In the genomic region with DNA sequence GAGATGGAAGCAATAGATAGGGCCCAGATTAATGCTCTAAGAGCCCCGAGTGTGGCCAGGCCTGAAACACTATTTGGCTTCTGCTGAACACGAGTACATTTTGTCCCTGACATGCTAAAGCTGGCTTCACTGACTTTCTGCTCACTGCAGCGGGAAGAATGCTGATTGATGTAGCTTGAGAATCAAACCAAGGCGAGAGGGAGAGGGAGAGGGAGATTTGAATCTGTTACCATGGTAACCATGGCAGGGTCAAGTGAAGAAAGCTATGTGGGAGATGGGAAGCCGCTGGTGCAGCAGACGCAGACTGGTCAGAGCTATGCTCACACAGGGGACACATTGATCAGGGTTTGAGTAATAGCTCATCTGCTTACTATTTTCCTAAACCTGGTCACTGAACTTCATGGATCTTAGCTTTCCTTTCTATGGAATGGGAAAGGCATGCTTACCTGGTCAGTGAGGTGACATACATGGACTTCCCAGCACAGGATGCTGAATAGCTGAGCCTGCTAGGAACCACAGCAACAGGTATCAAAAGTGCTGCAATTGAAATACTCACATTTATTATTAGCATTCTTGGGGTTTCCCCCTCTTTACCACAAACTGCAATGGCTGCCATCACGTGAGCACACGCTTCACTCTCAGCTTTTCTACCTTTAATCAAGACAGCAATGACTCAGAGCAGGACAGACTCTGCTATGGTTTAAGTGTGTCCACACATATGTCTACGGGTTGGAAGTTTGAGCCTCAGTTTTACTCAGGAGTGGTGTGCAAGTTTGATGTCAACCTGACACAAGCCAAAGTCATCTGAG, we compare ENCODE assay signal across 10 mouse cellular contexts. TPM values are rescaled to one million over a fixed set of nuclear protein-coding genes. Genes with fewer than 3 reads are reported as not detected.
A peak's percentile ranks its signal among the peaks of the same experiment; 100 is the strongest.
DNase-seq lines count a peak whose midpoint lies in the region; ATAC-seq and TF ChIP-seq lines count a peak whose summit lies in the region.
"Had no signal": no experiment of that assay in that cellular context is flagged by ENCODE, and none has a peak within 500 bp of the region (broad histone marks: within the 10 kb centered on the region; RNA-seq: fewer than 3 reads in every experiment).

No protein-coding gene starts in this region.

- H3K4me2 ChIP-seq in embryonic facial prominence, embryonic 11.5 days (ENCODE audit: low read depth, low read length): no peak overlapping the region
- no peak overlapping the region for H3K4me2 ChIP-seq in kidney, postnatal 0 days (ENCODE audit: low read length)
- H3K4me2 ChIP-seq in neural tube, embryonic 14.5 days (ENCODE audit: low read depth, low read length): no peak overlapping the region
- H3K4me2 ChIP-seq: liver, embryonic 13.5 days had no signal

- no peak; the same call in 1 of the 2 replicates for ATAC-seq in embryonic facial prominence, embryonic 11.5 days (replicated peaks; ENCODE audit: insufficient number of reproducible peaks, low FRiP score, low TSS enrichment, low read depth)
- ATAC-seq in kidney, postnatal 0 days (replicated peaks; ENCODE audit: low FRiP score, low read depth): no peak; the same call in 1 of the 2 replicates
- peak; percentile 81 for ATAC-seq in neural tube, embryonic 14.5 days (ENCODE audit: low read depth)
- ATAC-seq in cerebellum, adult (ENCODE audit: insufficient number of reproducible peaks, low FRiP score, low TSS enrichment): no peak
- ATAC-seq: Patski had no signal

- DNase-seq in left cerebral cortex, adult 2 months (ENCODE audit: extremely low spot score in 1 of 2, low spot score in 2 of 2): no peak
- DNase-seq in left cerebral cortex, postnatal 36 days (ENCODE audit: low spot score in 2 of 2): no peak
- peak; percentile 68 for DNase-seq in embryonic facial prominence, embryonic 11.5 days (ENCODE audit: low spot score)
- DNase-seq in kidney, postnatal 0 days (ENCODE audit: low spot score): peak; percentile 89
- DNase-seq in urinary bladder, adult 2 months (ENCODE audit: low spot score): no peak
- no peak for DNase-seq in heart, postnatal 14 days
- DNase-seq: liver, embryonic 13.5 days had no signal

- H3K9ac ChIP-seq in embryonic facial prominence, embryonic 11.5 days (replicated peaks; ENCODE audit: low read length): no peak overlapping the region
- H3K9ac ChIP-seq in kidney, postnatal 0 days (ENCODE audit: low read depth, low read length): no peak overlapping the region
- H3K9ac ChIP-seq in neural tube, embryonic 14.5 days (replicated peaks; ENCODE audit: low read depth, low read length): no peak overlapping the region
- H3K9ac ChIP-seq: liver, embryonic 13.5 days had no signal

- H3K27ac ChIP-seq in left cerebral cortex, adult 2 months: peak overlapping the region; percentile 58
- no peak overlapping the region for H3K27ac ChIP-seq in embryonic facial prominence, embryonic 11.5 days (replicated peaks; ENCODE audit: low read depth, low read length)
- peak overlapping the region; percentile 2; the same call in 1 of the 2 replicates for H3K27ac ChIP-seq in kidney, postnatal 0 days
- H3K27ac ChIP-seq in neural tube, embryonic 14.5 days (ENCODE audit: low read depth, low read length): peak overlapping the region; percentile 62
- H3K27ac ChIP-seq: liver, embryonic 13.5 days had no signal

- H3K27me3 ChIP-seq in embryonic facial prominence, embryonic 11.5 days (ENCODE audit: control insufficient read depth, insufficient read depth, low read length): no peaks in the 10 kb centered on the region
- H3K27me3 ChIP-seq in kidney, postnatal 0 days (ENCODE audit: insufficient read depth, low read length): no peaks in the 10 kb centered on the region
- no peaks in the 10 kb centered on the region for H3K27me3 ChIP-seq in neural tube, embryonic 14.5 days (ENCODE audit: control insufficient read depth, insufficient read depth, low read length)
- H3K27me3 ChIP-seq: liver, embryonic 13.5 days; Patski had no signal

- WGBS in embryonic facial prominence, embryonic 11.5 days: 42% methylated on average over 9 of the region's 9 CpGs
- WGBS in kidney, postnatal 0 days: 42% methylated on average over 9 of the region's 9 CpGs
- 36% methylated on average over 9 of the region's 9 CpGs for WGBS in neural tube, embryonic 14.5 days

- no peaks in the 10 kb centered on the region for H3K9me3 ChIP-seq in embryonic facial prominence, embryonic 11.5 days (replicated peaks; ENCODE audit: control insufficient read depth, low read length)
- no peaks in the 10 kb centered on the region for H3K9me3 ChIP-seq in kidney, postnatal 0 days (replicated peaks; ENCODE audit: low read length)
- no peaks in the 10 kb centered on the region for H3K9me3 ChIP-seq in neural tube, embryonic 14.5 days (ENCODE audit: control insufficient read depth, low read length)
- H3K9me3 ChIP-seq: liver, embryonic 13.5 days had no signal

- H3K36me3 ChIP-seq in embryonic facial prominence, embryonic 11.5 days (replicated peaks; ENCODE audit: control insufficient read depth, insufficient read depth, low read depth, low read length): no peaks in the 10 kb centered on the region
- no peaks in the 10 kb centered on the region for H3K36me3 ChIP-seq in kidney, postnatal 0 days (ENCODE audit: insufficient read depth, low read length)
- no peaks in the 10 kb centered on the region for H3K36me3 ChIP-seq in neural tube, embryonic 14.5 days (ENCODE audit: control insufficient read depth, insufficient read depth, low read length)
- H3K36me3 ChIP-seq: liver, embryonic 13.5 days had no signal

- TF ChIP-seq CTCF in left cerebral cortex, adult 2 months (IDR thresholded peaks at IDR 0.05): no peak
- TF ChIP-seq CTCF in kidney, postnatal 0 days (IDR thresholded peaks at IDR 0.05; ENCODE audit: low read depth): no peak

- intact Hi-C loops in left cerebral cortex, adult 2 months (cut with DNase I): loop anchor here (5.0 kb wide), 1 partner anchor 81 kb away; no protein-coding TSS in a partner anchor
- intact Hi-C loops in left cerebral cortex, postnatal 36 days (cut with DNase I): no loop called here
- intact Hi-C loops in heart, postnatal 14 days (cut with DNase I): no loop called here

- H3K4me3 ChIP-seq in left cerebral cortex, adult 2 months: no peak overlapping the region
- no peak overlapping the region for H3K4me3 ChIP-seq in embryonic facial prominence, embryonic 11.5 days (ENCODE audit: low read depth, low read length)
- no peak overlapping the region for H3K4me3 ChIP-seq in kidney, postnatal 0 days (replicated peaks; ENCODE audit: low read depth, low read length)
- no peak overlapping the region for H3K4me3 ChIP-seq in neural tube, embryonic 14.5 days (ENCODE audit: low read depth, low read length)
- H3K4me3 ChIP-seq: liver, embryonic 13.5 days had no signal

- H3K4me1 ChIP-seq in embryonic facial prominence, embryonic 11.5 days (ENCODE audit: control insufficient read depth, insufficient read depth, low read length): no peaks in the 10 kb centered on the region
- no peaks in the 10 kb centered on the region for H3K4me1 ChIP-seq in kidney, postnatal 0 days (replicated peaks; ENCODE audit: insufficient read depth, low read length)
- peaks cover 17% of the 10 kb centered on the region for H3K4me1 ChIP-seq in neural tube, embryonic 14.5 days (ENCODE audit: control insufficient read depth, insufficient read depth, low read length)
- H3K4me1 ChIP-seq: liver, embryonic 13.5 days had no signal

RNA-seq across cellular contexts. Expression of gene Atp1a1, which starts 56.9 kb away (rescaled TPM):
- total RNA-seq in left cerebral cortex, adult 2 months (2021): 1,000 to 10,000 TPM; 1,018 to 1,116 TPM
- total RNA-seq in left cerebral cortex, postnatal 36 days (2021): 1,000 to 10,000 TPM; 1,016 to 1,239 TPM
- polyA plus RNA-seq in embryonic facial prominence, embryonic 11.5 days (2014; fragmentation: Nextera tagmentation; extraction: Ambion mirVana): 87.9 and 89.5 TPM in 2 replicates
- 731 and 809 TPM in 2 replicates for polyA plus RNA-seq in kidney, postnatal 0 days (2015; fragmentation: Nextera tagmentation; extraction: Ambion mirVana)
- polyA plus RNA-seq in neural tube, embryonic 14.5 days (2014; fragmentation: Nextera tagmentation; extraction: Ambion mirVana): 105 and 115 TPM in 2 replicates
- polyA plus RNA-seq in urinary bladder, adult 2 months (2012; rRNA removed): 253 and 274 TPM in 2 replicates
- 100 to 1,000 TPM; 773 to 866 TPM for total RNA-seq in heart, postnatal 14 days (2021)

Comparison
In these comparisons a context has a peak if more than half of its experiments do, and no peak if none do; other contexts are left out.
1. DNase-seq: peak in embryonic facial prominence, embryonic 11.5 days (single experiment) and kidney, postnatal 0 days (single experiment); none in left cerebral cortex, adult 2 months (0 of 2), left cerebral cortex, postnatal 36 days (0 of 2), urinary bladder, adult 2 months (single experiment) and heart, postnatal 14 days (0 of 2).